Mouse (Mus musculus) kidney, embryonic 16.5 days (tissue): Measurements from ENCODE around the gene Ankrd26. TPM values are rescaled to one million over a fixed set of nuclear protein-coding genes. Genes with fewer than 3 reads are reported as not detected.
"Not testable (repeated sequence)": the region's sequence is repeated elsewhere in the genome, so short reads cannot be mapped to it uniquely, and the experiment has no call there.

Source experiments
- ATAC-seq: fragments of 200-750 bp; cut with Nextera tagmentation; 2 replicates; pipeline ENCODE4 v1.8.0; 2017; ENCODE audit warnings: moderate TSS enrichment; ENCODE audit not compliant: low FRiP score, low TSS enrichment
- H3K27ac ChIP-seq: fragments of 300-500 bp; sonication (generic); 2 replicates; pipeline ENCODE4 v1.5.1; 2014; ENCODE audit warnings: low read length
- H3K27me3 ChIP-seq: fragments of 300-500 bp; sonication (generic); 2 replicates; pipeline ENCODE4 v1.6.1; 2014; ENCODE audit warnings: low read length, control low read depth, mixed read lengths; ENCODE audit not compliant: insufficient read depth
- H3K36me3 ChIP-seq: fragments of 300-500 bp; sonication (generic); 2 replicates; pipeline ENCODE4 v1.6.1; 2014; ENCODE audit warnings: low read length, control low read depth, mixed read lengths; ENCODE audit not compliant: insufficient read depth
- H3K4me1 ChIP-seq: fragments of 300-500 bp; sonication (generic); 2 replicates; pipeline ENCODE4 v1.6.1; 2014; ENCODE audit warnings: low read length, control low read depth, mixed read lengths; ENCODE audit not compliant: insufficient read depth
- H3K4me2 ChIP-seq: fragments of 300-500 bp; sonication (generic); replicated peaks from 2 replicates; pipeline ENCODE4 v1.6.1; 2014; ENCODE audit warnings: low read depth, low read length
- H3K4me3 ChIP-seq: fragments of 300-500 bp; sonication (generic); 2 replicates; pipeline ENCODE4 v1.5.1; 2014; ENCODE audit warnings: mild to moderate bottlenecking, low read length
- H3K9ac ChIP-seq: fragments of 300-500 bp; sonication (generic); replicated peaks from 2 replicates; pipeline ENCODE4 v1.6.1; 2014; ENCODE audit warnings: low read length
- H3K9me3 ChIP-seq: fragments of 300-500 bp; sonication (generic); 2 replicates; pipeline ENCODE4 v1.6.1; 2016; ENCODE audit warnings: low read length, control low read depth
- WGBS: fragments of 180-500 bp; shearing (Covaris S2); extraction: QIAGEN DNeasy Blood & Tissue Kit; methylation state at CpG from one replicate; pipeline ENCODE4 v1.1.7; 2014; 5-methylcytosine and 5-hydroxymethylcytosine counted together
- polyA plus RNA-seq: library from polyadenylated mRNA; unstranded; fragments of >200 nt; fragmentation: Nextera tagmentation; extraction: Ambion mirVana; gene quantifications from 2 replicates; pipeline ENCODE4 v1.2.1, GENCODE M21; 2015

Ankrd26 gene
- polyA plus RNA-seq, 1 experiment from 2014 or later, result 15.7 TPM

DNA sequence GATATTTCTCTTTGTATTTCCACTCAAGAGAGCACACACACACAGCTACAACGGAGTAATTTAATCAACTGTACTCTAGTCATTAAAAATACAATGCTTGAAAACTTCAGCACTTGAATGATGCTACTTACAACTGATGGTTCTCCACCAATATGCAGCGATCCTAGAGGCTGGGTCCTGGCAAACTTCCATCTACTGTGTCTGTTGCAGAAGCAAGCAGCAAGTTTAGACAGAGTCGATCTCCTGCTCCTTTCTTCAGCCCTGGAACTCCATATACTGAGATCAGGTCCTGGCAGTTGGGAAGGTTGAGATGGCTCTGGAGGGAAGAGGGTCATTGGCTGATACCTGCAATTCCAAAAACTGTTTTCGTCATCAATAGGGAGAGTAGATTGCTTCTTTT lies 16.7 kb upstream of the Ankrd26 start:
- not testable (repeated sequence) for H3K27me3 ChIP-seq, H3K4me1 ChIP-seq, H3K27ac ChIP-seq, H3K9me3 ChIP-seq, ATAC-seq, H3K4me2 ChIP-seq, H3K4me3 ChIP-seq, H3K36me3 ChIP-seq, H3K9ac ChIP-seq
- WGBS, result 80% methylated on average over 4 of the region's 4 CpGs

DNA sequence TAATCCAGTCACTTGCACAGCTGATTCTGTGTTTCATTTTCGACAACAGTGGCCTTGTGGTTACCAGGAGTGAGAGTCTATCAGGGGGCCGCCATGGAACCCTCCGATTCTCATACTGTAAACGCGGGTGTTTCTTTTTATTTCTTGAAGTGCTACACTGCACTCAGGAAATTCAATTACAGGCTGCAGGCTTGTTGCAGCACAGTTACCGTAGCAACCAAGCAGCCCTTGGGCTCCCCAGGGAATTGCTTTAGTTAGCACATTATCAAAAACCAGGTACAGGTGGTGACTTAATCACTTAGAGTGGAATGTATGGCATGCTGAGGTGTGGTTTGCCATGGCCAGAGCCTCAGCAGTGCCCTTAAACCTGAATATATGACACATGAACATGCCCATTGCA lies 12.3 kb upstream of the Ankrd26 start:
- Histone ChIP-seq H3K27me3 (no peaks in the 10 kb centered on the region), H3K4me1 (no peaks in the 10 kb centered on the region), H3K9me3 (no peaks in the 10 kb centered on the region), H3K36me3 (no peaks in the 10 kb centered on the region), H3K4me2 (no peak overlapping the region), H3K9ac (no peak overlapping the region), H3K27ac (no peak overlapping the region), H3K4me3 (no peak overlapping the region)
- WGBS, result 77% methylated on average over 6 of the region's 6 CpGs
- ATAC-seq, result peak; percentile 49; the same call in 1 of the 2 replicates

DNA sequence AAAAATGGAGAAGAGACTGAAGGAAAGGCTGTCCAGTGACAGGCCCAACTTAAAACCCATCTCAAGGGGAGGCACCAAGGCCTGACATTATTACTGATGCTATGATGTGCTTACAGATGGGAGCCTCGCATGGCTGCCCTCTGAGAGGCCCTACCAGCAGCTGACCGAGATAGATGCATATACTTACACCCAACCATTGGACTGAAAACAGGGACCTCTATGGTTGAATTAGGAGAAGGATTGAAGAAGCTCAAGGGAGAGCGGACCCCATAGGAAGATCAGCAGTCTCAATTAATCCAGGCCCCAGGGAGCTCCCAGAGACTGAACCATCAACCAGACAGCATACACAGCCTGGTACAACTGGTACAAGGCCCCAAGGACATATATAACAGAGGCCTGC lies 5.8 kb upstream of the Ankrd26 start:
- Histone ChIP-seq H3K9ac (no peak overlapping the region), H3K27me3 (no peaks in the 10 kb centered on the region), H3K4me1 (no peaks in the 10 kb centered on the region), H3K4me2 (no peak overlapping the region), H3K9me3 (peaks cover 5% of the 10 kb centered on the region; the same call in 1 of the 2 replicates), H3K36me3 (no peaks in the 10 kb centered on the region), H3K27ac (no peak overlapping the region), H3K4me3 (no peak overlapping the region)
- WGBS, result 94% methylated on average over 3 of the region's 3 CpGs
- ATAC-seq, result no peak

DNA sequence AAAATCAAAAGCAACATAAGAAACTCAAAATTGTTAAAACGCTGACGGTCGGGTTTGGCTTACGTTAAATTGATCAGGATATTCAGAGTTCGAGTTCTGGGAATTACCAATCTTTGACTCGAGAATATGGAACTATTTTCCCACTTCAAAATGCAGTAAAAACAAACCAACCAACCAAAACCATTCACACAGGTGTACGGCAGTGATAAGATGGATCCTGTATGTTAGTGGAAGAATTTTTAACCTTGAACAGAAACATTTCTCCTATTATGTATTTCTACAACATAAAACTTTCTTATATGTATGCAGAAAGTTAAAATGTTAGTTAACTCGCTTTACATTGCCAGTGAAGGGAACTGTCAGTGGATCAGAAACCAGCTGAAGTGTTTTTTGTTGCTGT lies 801 bp downstream of the Ankrd26 start:
- peak overlapping the region; percentile 91 for H3K4me2 ChIP-seq
- peak overlapping the region; percentile 88 for H3K9ac ChIP-seq
- no peaks in the 10 kb centered on the region for H3K27me3 ChIP-seq
- H3K27ac ChIP-seq, result no peak overlapping the region
- no peaks in the 10 kb centered on the region for H3K9me3 ChIP-seq
- H3K36me3 ChIP-seq, result peaks cover 28% of the 10 kb centered on the region
- ATAC-seq, result no peak
- peak overlapping the region; percentile 73 for H3K4me3 ChIP-seq
- WGBS, result 78% methylated on average over 8 of the region's 8 CpGs
- H3K4me1 ChIP-seq, result peaks cover 5% of the 10 kb centered on the region; the same call in 1 of the 2 replicates

GRCm38 (mm10) chr6:118538627-118539026 lies 23.4 kb downstream of the Ankrd26 start:
- Histone ChIP-seq H3K27ac (no peak overlapping the region), H3K4me2 (no peak overlapping the region), H3K27me3 (no peaks in the 10 kb centered on the region), H3K4me1 (no peaks in the 10 kb centered on the region), H3K9me3 (no peaks in the 10 kb centered on the region), H3K36me3 (peaks cover 31% of the 10 kb centered on the region), H3K4me3 (no peak overlapping the region), H3K9ac (no peak overlapping the region)
- WGBS, result 90% methylated on average over 4 of the region's 4 CpGs
- ATAC-seq, result no peak

- H3K4me3 ChIP-seq, H3K27me3 ChIP-seq, ATAC-seq, H3K27ac ChIP-seq, H3K4me1 ChIP-seq, H3K4me2 ChIP-seq, H3K9me3 ChIP-seq, H3K9ac ChIP-seq: not testable (repeated sequence)
- H3K36me3 ChIP-seq, result peaks cover 26% of the 10 kb centered on the region
These were observed 24.8 kb downstream of the Ankrd26 start for GRCm38 (mm10) chr6:118537201-118537600.

DNA sequence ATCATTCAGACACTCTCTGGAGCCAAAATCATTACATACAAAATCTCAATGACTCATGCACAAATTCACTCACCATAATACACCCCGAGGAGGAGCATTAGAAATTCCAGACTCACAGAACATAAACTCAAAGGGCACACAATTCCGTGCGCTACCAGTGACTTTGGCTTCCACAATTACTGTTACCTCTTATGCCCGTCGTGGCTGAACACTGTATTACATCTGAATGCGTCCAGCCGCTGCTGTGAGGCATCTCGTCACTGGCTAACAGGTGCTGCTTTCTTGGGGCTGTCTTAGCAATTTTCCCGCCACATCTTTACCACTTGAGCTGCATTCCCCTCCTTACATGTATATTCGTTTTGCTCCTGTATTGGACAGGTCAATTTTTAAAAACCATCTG lies 26.7 kb downstream of the Ankrd26 start:
- Histone ChIP-seq H3K9ac (no peak overlapping the region), H3K4me3 (no peak overlapping the region), H3K27ac (no peak overlapping the region), H3K36me3 (peaks cover 38% of the 10 kb centered on the region), H3K4me2 (no peak overlapping the region), H3K9me3 (no peaks in the 10 kb centered on the region), H3K27me3 (no peaks in the 10 kb centered on the region), H3K4me1 (no peaks in the 10 kb centered on the region)
- ATAC-seq, result no peak
- WGBS, result 91% methylated on average over 10 of the region's 10 CpGs

DNA sequence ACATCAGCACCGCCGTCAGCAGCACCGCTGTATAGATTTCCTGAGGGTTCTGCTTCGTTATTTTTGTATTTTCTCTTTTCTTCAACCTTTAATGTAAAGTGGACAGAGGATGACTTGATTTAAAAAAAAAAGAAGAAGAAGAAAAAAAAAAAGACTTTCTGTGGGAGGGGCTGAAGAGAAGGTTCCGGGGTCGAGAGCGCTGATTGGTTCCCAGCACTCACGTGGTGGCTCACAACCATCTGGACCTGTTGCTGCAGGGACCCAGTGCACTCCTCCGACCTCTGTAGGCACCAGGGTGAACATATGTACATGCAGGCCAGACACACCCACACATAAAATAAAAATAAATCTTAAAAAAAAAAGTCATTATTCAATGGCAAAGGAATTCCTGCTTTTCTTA lies 28.6 kb downstream of the Ankrd26 start:
- H3K27ac ChIP-seq, result no peak overlapping the region
- H3K9ac ChIP-seq, result no peak overlapping the region
- no peak overlapping the region for H3K4me2 ChIP-seq
- no peaks in the 10 kb centered on the region for H3K9me3 ChIP-seq
- no peak overlapping the region for H3K4me3 ChIP-seq
- no peaks in the 10 kb centered on the region for H3K27me3 ChIP-seq
- no peak for ATAC-seq
- 83% methylated on average over 9 of the region's 9 CpGs for WGBS
- no peaks in the 10 kb centered on the region for H3K4me1 ChIP-seq
- H3K36me3 ChIP-seq, result peaks cover 43% of the 10 kb centered on the region

- ATAC-seq, result no peak
- no peaks in the 10 kb centered on the region for H3K9me3 ChIP-seq
- no peak overlapping the region for H3K4me3 ChIP-seq
- WGBS, result 90% methylated on average over 7 of the region's 7 CpGs
- H3K4me2 ChIP-seq, result no peak overlapping the region
- no peak overlapping the region for H3K9ac ChIP-seq
- no peaks in the 10 kb centered on the region for H3K27me3 ChIP-seq
- no peaks in the 10 kb centered on the region for H3K4me1 ChIP-seq
- H3K27ac ChIP-seq, result no peak overlapping the region
- H3K36me3 ChIP-seq, result peaks cover 50% of the 10 kb centered on the region
These were observed 41.4 kb downstream of the Ankrd26 start for GRCm38 (mm10) chr6:118520668-118521067.

DNA sequence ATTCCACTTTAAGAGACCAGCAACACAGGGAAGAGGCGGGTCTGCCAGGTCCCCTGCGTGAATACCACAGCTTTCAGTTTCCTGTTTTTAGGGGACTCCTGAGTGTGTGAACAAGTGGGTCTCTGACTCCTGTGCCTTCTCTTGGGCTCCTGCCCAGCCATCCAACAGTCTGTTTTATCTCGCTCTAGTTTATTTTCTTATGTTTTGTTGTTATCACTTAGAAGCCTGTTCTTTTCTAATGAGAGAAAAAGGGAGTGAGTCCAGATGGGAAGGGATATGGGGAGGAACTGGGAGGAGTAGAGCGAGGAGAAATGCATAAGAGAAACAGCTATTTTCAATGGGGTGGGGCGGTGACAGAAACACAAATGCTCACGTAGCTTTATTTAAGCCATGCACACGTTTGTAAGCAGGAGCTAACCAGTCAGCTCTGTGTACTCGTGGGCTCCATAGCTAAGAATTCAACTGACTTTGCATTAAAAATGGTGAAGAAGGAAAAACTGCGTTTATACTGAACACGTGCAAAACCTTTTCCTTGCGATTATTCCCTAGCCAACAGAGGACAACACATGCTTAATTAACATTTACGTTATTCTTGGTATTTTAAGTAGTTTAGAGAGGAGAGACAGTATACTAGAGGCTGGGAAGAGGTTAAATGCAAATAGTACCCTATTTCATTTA lies 48.6 kb downstream of the Ankrd26 start:
- H3K36me3 ChIP-seq, result peaks cover 45% of the 10 kb centered on the region
- WGBS, result 90% methylated on average over 12 of the region's 12 CpGs
- H3K4me1 ChIP-seq, result no peaks in the 10 kb centered on the region
- H3K9ac ChIP-seq, result no peak overlapping the region
- no peaks in the 10 kb centered on the region for H3K9me3 ChIP-seq
- H3K27ac ChIP-seq, result no peak overlapping the region
- no peak for ATAC-seq
- no peak overlapping the region for H3K4me2 ChIP-seq
- no peaks in the 10 kb centered on the region for H3K27me3 ChIP-seq
- H3K4me3 ChIP-seq, result no peak overlapping the region
